Mouse (Mus musculus) CD4-positive helper T cell, adult 2 months (primary cell): ENCODE measurements around the gene Gm9918.
A peak's percentile ranks its signal among the peaks of the same experiment; 100 is the strongest.

ENCODE experiments used
- DNase-seq: peaks from one replicate; pipeline ENCODE4 v3.0.0-alpha.2; 2012; ENCODE audit warnings: low read depth, missing footprints, low spot score

The Gm9918 gene

DNA sequence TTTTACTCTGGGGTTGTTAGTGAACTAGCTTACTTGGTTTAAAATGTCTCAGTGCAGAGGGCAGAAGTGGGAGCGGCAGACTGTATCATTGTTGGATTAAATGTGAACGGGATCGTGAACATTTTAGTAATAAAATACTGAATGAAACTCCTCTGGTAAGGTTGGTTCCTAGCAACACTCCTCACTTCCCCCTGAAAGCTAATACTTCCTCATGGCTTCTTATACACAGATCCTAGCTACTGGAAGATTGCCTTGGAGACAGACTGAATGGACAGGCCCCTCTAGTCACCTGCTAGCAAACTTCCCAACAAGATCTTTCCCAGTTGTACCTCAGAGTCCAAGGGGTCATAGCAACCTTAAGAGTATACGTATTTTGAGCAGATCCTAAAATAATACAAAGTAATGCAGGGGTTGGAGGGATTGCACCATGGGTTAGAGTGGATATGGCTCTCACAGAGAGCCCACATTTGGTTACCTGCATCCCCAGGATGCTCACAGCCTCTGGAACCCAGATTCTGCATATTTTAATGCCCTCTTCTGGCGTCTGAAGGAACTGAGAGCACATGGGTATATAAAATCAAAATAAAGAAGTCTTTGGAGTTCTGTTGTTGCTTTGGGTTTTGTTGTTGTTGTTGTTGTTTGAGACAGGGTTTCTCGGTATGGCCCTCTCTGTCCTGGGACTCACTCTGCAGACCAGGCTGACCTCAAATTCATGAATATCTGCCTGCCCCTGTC lies 3.8 kb downstream of the Gm9918 start:
- no peak for DNase-seq

DNA sequence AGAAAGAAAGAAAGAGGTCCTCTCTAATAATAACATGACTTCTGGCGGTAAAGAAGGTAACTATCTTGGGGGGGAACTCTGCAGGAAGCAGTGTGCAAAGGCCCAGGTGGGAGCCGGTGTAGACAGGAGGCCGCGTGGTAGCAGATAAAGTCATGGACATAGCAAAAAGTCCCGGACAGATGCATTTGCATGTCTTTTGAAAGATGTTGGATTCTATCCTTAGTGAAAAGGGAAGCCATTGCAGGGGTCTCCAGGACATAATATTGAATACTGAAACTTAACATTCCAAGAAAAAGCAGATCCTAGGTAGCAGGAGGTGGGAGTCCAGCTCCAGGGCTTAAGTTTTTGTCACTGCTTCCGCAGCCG lies 8.3 kb downstream of the Gm9918 start:
- DNase-seq: no peak

DNA sequence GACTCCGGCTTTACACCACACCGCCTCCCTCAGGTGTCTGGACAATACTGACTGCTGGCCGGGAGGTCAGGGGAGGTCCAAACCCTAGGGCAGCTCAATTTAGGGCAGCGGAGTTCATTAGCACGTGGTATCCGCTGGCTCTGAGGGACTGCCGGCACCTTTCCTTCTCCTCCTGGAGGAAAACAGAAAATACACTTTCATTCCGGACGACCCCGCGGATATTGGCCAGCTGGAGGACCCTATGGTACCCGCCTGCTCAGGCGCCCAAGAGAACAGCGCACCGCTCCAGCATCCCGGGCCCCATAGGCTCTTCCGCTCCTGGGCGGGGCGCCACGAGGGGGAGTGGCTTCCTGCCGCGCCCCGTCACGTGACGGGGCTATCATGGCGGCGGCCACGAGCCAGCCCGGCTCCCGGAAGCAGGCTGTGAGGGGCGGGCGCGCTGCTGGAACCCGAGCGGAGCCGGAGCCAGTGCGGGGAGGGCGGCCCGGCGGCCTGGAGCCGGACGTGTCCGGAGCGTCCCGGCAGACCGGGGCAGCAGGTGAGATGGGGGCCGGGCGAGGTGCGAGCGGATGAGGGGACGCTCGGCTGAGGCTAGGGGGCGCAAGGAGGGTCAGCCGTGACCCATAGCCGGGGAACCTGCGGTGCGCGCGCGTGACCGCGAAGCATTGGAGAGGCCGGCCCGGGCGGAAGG lies 8.9 kb downstream of the Gm9918 start, which contains the start of gene Mfsd5:
TSS of gene Mfsd5 (plus strand) at position 363 of the 691 bp plus-strand sequence.
- peak; percentile 96 for DNase-seq

DNA sequence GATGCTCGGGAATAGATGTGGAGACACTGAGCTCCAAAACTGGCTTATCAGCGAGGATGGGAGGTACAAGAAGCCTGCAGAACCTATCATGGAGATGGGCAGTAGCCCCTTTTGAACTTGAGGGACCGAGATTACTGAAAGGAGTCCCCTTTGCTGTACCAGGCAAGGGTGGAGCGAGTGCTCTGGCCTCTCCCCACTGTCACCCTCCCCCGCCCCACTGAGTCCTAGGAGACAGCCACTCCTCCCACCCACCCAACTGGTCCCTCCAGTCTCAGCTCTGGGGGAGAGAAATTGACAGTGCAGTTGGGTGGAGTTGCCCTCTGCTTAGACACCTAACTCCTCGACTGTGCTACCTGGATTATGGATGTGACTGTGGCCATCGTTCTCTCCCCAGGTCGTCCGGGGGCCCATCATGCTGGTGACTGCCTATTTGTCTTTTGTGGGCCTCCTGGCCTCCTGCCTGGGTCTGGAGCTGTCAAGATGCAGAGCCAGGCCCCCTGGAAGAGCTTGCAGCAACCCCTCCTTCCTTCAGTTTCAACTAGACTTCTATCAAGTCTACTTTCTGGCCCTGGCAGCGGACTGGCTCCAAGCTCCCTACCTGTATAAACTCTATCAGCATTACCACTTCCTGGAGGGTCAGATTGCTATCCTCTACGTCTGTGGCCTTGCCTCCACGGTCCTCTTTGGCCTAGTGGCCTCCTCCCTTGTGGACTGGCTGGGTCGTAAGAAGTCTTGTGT lies 9.6 kb downstream of the Gm9918 start:
- no peak for DNase-seq

DNA sequence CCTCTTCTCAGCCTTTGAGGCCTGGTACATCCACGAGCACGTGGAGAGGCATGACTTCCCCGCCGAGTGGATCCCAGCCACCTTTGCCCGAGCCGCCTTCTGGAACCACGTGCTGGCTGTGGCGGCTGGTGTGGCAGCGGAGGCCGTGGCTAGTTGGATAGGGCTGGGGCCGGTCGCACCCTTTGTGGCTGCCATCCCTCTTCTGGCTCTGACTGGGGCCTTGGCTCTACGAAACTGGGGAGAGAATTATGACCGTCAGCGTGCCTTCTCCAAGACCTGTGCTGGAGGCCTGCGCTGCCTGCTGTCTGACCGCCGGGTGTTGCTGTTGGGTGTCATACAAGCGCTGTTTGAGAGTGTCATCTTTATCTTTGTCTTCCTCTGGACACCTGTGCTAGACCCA lies 10.3 kb downstream of the Gm9918 start:
- no peak for DNase-seq

DNA sequence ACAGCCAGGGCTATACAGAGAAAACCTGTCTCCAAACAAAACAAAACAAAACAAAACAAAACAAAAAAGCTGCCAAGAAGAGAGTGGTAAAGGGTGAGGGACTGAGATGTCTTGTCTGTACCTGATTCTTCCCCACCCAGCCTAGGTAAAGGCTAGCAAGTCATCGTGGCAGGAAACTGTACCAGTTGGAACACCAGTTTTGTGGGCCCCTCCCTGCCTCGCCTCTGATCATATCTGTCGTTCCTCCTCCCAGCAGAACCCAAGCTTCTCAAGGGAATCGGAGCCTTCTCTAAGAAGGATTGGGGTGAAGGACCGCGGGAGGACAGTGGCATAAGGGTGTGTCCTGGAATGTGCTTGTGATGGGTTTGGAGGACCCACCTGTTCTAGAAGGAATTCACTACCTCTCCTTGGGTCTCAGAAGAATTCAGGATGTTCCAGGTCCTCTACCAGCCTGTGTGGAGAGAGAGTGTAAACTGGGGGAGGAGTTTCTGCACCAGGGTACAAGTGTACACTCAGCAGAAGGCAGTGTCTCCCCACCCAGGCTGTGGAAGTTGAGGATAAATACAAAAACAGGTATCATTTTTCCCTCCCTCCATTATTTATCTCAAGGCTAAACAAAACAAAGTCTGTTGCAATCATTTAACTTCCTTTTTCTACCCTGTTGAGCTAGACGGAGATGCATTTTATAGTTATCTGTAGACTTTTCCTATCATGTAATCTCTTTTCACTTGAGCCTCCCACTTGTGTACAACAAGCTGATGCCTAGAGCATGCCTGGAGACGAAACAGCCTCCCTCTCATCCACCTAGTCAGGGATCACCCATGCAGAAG lies 12.3 kb downstream of the Gm9918 start:
- DNase-seq: no peak

DNA sequence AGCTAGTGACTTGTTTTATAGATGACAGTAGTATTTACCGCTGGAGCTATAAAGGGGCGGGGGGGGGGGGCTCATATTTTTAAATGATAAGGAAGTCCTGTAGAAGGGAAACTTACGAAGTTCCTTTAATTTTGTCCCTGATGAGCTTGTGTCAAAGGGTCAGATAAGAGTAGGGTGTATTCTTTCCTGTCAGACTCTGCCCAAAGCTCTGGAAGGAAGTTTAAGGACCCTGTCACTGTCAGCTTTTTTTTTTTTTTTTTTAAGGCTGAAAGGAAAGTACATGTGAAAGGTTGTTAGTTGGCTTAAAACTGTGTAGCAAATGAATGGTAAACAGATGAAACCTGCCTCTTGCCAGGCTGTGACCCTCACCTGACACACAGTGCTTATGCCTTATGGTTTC lies 13.3 kb downstream of the Gm9918 start:
- DNase-seq: no peak

DNA sequence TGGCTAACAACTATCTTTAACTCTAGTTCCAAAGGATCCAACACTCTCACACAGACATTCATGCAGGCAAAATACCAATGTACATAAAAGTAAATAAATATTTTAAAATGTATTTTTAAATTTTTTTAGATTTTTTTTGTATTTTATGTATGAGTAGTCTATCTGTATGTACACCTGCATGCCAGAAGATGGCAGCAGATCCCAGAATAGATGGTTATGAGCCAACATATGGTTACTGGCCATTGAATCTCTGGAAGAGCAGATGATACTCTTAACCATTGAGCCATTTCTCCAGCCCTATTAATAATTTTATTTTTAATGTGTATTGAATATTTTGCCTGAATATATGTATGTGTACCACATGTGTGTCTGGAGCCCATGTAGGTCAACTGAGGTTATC lies 17.0 kb downstream of the Gm9918 start:
- peak; percentile 67 for DNase-seq

DNA sequence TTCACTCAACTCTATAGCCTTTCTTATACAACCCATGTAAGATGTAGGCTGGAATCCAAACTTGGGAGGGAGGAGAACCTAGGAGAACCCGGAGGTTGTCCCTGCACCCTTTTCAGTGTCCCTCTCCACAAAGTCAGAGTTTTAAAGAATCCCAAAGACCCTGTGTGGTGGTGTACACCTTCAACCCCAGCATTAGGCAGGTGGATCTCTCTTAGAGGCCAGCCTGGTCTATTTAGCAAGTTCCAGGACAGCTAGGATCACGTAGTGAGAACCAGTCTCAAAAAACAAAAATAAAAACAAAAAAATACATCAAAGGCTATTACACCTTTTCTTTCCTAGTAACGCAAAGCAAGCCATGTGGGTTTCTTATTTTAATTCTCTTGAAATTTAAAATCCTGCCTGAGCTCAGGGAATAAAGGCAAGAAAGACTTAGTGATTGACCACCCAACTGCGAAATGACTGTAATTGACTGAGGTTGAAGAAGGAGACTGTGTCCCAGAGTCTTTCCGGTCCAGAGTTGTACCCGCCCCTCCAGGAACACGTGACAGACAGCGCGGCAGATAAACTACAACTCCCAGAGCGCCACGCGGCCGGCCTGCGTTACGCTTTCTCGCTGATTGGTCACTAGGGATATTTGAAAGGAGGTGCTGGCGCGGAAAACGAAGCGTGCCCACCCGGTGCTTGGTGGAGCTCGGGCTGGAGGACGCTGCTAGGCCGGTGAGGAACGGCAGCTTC lies 25.4 kb downstream of the Gm9918 start, which contains the start of gene Espl1:
TSS of gene Espl1 (plus strand) at position 634 of the 735 bp plus-strand sequence.
- DNase-seq: peak; percentile 91

DNA sequence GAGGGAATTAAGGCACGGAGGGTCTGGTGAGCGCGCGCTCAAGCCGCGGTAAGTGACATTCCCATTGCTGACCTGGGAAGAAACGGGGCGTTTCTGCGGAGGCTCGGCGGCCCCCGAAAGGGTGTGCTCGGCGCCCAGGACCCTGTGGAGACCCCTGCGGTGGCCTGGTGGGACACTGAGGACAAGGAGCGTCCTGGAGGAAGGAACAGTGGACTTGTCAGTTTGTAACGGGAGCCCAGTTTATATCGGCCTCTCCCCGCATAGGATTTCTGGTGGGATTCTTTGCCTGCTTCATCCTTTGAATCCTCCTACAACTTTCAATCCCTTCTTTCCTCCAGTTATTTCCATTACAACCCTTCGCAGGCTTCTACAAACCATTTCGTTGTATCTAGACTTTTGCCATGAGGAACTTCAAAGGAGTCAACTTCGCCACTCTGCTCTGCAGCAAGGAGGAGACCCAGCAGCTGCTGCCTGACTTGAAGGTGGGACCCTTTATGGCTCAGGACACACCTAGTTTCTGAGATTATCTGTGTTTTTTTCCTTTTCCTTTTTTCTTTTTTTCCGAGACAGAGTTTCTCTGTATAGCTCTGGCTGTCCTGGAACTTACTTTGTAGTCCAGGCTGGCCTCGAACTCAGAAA lies 26.1 kb downstream of the Gm9918 start:
- no peak for DNase-seq

DNA sequence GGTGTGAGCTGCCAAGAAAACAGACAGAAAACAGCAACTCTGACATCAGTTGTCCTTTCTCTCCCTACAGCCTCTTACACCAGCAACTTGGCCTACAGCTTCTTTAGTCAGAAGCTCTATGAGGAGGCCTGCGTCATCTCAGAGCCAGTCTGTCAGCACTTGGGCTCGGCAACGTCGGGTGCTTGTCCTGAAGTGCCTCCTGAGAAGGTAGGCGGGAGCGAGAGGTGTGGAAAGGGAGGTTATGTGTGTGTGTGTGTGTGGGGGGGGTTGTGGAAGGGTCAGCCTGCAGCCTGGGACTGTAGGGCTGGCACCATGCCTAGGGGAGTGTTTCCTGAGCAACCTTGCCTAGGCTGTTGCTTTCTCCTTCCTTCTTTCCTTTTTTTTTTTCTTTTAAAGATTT lies 32.2 kb downstream of the Gm9918 start:
- no peak for DNase-seq

DNA sequence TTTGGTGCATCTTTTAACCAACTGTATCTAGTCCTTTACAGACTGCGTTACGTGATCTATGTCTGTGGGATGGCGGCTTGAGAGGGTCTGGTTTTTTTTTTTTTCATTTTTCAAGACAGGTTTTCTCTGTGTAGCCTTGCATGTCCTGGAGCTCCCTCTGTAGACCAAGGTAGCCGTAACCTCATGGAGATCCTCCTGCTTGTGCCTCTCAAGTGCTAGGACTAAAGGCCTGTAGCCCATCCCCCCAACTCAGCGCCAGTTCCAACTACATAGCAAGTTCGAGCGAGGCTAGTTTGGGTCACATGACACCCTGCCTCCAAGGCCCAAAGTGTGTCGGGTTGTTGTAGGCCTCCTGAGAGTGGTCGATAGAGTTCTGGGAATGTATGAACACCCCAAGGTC lies 38.4 kb downstream of the Gm9918 start:
- no peak for DNase-seq

DNA sequence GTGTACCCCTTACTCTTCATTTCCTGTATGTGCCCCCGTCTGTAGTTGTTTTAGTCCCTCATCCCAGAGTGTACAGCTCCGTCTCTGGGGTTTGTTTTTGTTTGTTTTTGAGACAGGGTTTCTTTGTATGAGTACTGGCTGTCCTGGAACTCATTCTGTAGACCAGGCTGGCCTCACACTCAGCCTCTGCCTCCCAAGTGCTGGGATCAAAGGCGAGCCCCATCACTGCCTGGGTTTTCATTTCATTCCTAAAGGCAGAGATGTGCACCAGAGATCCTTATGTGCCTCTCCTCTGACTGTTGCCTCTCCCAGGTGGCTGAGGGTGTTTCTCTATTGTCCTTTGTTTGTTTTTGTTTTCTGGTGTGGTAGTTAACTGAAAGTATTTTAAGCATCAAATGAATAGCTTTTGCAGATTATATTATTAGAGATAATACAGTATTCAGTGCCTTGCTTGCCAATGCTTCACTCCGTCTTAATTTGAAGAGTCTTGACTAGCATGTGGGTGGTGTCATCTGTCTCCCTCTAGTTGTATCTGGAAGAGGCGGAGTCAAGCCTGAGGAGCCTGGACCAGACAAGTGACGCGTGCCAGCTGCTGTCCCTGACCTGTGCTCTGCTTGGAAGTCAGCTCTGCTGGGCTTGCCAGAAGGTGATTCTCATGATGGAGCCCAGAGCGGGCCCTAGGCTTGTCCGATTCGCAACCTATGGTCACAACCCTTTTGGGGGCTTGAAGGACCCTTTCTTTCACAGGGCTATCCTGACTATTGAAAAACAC lies 39.9 kb downstream of the Gm9918 start:
- no peak for DNase-seq

DNA sequence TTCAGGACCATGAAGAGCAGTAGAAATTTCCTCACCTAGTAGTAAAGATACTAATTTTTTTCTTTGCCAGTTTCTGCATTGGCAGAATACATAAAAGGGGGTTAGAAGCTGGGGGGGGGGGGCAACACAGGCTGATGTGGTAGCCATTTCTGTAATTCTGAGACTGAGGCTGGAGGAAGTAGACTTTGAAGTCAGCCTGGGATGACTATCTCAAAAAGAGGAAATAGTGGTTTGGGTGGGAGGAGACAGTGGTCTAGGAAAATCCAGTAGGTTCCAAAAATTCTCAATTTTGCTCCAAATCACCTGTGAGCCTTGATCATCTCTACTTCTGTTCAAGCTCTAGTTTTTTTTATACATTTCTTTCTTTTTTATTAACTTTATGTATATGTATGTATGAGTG lies 41.1 kb downstream of the Gm9918 start:
- DNase-seq: no peak

DNA sequence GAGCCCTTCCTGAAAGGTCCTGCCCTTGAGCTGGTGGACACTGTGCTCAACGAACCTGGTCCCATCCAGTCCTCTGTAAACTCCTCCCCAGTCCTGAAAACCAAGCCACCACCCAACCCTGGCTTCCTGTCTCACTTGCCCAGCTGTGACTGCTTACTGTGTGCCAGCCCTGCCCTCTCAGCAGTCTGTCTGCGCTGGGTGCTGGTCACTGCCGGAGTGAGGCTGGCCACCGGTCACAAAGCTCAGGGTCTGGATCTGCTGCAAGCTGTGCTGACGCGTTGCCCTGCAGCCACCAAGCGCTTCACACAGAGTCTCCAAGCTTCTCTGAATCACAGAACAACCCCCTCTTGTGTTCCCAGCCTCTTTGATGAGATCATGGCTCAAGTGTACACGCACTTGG lies 44.9 kb downstream of the Gm9918 start:
- DNase-seq: no peak

DNA sequence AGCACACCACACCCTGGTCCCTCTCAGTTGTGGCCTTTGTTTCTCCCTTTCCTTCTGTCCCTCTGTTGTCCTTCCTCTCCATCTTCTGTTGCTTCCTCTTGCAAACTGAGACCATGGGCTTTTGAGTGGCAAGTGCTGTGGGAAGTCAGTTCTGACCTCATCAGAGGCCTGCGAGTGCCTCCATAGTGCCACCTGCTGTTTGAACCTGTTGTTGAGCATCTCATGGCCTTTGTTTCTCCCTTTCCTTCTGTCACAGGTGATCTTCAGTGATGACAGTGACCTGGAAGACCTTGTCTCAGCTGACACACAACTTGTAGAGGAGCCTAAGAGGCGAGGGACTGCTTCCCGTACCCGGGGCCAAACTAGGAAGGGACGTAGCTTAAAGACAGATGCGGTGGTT lies 45.9 kb downstream of the Gm9918 start:
- peak; percentile 68 for DNase-seq
